Mouse (Mus musculus): ENCODE measurements around the gene Gns.

The Gns gene

DNA sequence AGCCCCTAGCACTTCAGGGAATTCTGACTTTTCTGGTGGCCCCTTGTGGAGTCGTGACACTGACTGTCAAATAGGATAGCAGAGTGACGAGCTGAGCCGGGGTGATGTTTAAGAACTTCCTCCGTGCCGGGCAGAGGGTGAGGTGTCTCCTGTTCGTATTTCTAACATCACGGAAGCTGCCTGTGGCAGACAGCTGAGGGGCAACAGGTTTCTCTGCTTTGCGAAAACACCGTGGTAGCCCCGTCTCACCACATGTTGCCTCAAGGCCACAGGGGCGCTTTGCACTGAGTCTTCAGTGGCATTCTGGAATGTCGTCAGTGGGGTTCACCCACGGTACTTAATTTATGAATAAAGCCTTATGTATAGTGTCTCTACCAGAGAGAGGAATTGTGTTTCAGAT is 2.4 kb downstream of the Gns start:
- no peak for DNase-seq

DNA sequence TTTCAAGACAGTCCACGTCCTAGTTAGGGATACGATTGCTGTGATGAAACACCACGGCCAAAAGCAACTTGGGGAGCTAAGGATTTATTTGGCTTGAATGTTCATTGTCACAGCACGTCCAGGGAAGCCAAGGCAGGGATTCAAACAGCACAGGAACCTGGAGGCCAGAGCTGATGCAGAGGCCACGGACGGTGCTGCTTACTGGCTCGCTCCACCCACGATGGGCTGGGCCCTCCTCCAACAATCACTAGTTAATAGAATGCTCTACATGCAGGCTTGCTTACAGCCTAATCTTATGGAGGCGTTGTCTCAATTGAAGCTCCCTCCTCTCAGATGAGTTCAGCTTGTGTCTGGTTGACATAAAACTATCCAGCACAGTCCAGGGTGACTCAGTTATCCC is 2.9 kb downstream of the Gns start:
- no peak for DNase-seq

- DNase-seq = no peak
These were observed 4.0 kb downstream of the Gns start for GRCm38 (mm10) chr10:121368783-121369465.

DNA sequence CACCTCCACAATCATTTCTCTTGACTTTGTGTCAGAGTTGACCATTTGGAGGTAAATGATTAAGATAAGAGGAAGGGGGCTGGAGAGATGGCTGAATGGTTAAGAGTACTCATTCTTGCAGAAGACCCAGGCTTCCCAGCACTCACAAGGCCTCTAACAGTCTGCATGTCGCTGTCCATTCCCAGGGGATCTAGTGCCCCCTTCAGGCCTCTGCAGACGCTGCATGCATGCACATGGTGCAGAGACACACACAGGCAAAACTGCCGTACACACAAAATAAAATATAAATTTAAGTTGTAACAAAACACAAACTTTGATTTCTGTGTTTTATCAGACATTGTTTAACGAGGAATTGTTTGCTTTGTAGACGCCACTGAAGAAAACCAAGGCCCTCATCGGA is 5.9 kb downstream of the Gns start:
- DNase-seq = no peak

DNA sequence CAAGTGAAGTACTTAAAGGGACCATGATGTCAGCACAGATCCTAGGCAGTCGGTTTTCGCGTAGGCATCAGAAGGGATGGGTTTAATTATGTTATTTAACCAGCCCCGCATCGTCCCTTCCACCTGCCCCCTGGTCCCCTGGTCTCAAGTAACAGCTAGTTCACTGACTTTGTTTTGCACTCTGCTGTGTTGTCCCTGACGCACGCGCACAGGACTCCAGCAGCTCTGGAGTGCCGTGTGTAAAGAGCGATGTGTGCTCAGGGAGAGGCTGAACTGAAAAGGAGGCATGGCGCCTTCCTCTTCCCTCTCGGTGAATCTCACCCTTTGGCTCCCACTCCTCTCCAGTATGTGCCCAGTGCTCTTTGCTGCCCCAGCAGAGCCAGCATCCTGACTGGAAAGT is 9.1 kb downstream of the Gns start:
- DNase-seq = no peak

- no peak for DNase-seq
These were observed 10.1 kb downstream of the Gns start for GRCm38 (mm10) chr10:121374693-121375620.

- no peak for DNase-seq
These were observed 11.0 kb downstream of the Gns start for GRCm38 (mm10) chr10:121375649-121376493.

- no peak for DNase-seq
These were observed 11.8 kb downstream of the Gns start for GRCm38 (mm10) chr10:121376530-121377271.

DNA sequence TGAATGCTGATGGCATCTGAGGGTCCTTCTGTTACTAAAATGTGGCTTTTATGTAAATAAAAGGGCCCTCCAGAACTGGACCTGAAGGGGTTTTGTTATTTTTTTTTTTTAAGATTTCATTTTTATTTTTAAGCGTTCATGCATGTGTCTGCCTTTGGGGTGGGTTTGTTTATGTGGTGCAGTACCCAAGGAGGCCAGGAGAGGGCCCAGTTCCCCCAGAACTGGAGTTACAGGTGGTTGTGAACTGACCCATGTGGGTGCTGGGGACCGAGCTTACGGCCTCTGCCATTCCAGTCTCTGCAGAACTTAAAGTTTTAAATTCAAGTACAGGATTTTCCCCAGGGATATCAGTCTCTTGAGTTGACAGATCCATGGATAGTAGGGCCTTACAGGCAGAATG is 14.5 kb downstream of the Gns start:
- no peak for DNase-seq

GRCm38 (mm10) chr10:121381280-121381679 is 16.4 kb downstream of the Gns start:
- no peak for DNase-seq

- DNase-seq = no peak
These were observed 19.8 kb downstream of the Gns start for GRCm38 (mm10) chr10:121384710-121385109.

GRCm38 (mm10) chr10:121385695-121386094 is 20.8 kb downstream of the Gns start:
- no peak for DNase-seq

DNA sequence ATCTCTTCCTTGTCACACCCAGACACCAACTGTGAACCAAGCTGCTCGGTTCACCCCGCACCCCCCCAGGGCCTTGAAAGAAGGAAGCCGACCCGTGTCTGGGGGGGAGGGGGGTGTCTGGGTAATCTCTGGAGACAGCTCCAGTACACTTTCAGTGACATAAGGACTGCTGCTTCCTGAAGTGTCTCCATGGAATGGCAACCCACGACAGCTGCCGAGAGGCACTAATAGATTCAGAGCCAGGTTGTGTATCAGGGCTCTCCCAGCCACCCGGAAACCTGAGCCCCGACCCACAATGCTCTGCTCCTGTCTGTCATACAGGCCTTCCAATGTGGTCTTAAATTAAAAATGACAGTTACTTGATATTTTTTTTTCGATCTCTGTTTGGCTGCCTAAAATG is 21.5 kb downstream of the Gns start:
- no peak for DNase-seq

- no peak for DNase-seq
These were observed 25.7 kb downstream of the Gns start for GRCm38 (mm10) chr10:121390602-121391001.

DNA sequence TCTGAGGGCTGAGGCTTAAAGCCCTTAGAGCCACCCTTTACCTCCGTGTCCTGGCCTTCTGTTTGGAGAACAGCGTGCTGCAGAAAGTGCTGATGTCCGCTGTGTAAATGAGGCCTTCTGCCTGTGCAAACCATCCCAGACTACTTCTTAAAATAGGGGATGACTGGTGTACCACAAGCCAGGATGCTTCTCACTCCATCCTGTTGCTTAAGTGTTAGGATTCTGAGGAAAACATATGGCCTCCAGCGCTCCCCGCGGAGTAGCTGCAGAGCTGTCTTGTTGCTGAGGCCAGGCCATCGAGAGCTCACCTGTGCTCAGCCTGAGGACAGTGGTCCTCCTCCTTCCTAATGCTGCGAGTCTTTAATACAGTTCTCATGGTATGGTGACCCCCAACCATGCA is 27.0 kb downstream of the Gns start:
- peak; percentile 30 to 34 for DNase-seq

DNA sequence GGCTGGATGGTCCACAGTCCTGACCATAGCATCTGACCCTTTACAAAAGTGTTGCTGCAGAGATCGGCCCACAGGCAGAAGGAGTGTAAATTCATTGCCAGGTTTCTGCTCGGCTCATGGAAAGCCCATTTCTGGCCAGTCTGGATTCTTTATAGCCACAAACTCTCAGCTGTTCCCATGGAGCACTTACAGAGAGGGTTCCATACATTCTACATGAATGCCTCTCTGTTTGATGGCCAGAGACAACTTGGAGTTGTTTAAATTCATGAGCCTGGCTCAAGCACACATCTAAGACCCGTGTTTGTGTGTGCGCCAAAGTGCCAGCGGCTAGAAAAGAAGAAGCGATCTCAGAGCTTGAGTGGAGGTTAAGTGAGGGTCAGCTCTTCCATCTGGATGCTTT is 29.4 kb downstream of the Gns start:
- no peak for DNase-seq

- no peak for DNase-seq
These were observed 30.0 kb downstream of the Gns start for GRCm38 (mm10) chr10:121394789-121395325.

DNA sequence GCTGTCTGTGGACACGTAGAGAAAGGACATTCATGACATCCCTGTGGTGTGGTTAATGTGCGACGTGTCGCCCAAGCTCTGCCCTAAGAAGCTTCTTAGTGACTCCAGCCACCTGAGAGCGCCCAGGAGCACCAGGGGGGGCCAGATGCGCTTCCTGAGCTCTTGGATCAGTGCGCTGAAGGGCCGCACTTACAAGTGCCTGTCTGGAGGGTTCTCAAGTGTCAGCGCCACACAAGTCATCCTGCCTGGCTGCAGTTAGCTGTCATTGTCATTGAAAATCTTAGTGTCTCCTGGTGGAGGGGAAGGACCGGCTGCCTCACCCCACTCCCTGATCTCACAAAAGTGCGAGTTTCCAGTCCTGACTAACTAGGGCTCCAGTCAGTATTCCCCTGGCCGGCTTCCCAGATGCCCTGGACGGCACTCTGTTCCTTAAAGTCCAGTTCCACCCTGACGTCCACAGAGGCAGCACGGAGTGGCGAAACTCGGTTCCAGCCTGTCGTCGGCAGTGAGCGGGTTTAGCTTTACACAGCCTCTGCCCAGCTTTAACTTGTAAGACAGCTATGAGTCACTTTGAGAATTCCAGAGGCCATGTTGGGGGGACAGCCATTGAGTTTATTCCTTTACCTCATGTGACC is 30.8 kb downstream of the Gns start:
- DNase-seq = no peak

DNA sequence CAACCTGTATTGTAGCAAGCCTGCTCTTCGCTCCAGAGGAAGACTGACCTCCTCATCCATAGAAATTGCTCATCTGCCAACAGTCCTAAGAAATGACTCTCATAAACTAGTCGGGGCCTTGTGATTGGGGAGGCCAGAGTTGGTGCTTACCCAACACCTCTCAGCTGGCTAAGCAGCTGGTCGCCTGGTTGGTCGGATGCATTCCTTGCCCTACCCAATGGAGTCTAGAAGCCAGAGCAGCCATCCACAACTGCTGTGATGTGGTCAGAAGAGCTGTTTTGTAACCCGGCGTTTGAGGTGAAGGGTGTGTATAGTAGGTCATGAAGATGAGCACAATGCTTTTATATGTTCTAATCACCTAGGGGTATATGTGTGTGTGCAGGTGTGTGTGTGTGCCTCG is 33.7 kb downstream of the Gns start:
- DNase-seq = no peak

DNA sequence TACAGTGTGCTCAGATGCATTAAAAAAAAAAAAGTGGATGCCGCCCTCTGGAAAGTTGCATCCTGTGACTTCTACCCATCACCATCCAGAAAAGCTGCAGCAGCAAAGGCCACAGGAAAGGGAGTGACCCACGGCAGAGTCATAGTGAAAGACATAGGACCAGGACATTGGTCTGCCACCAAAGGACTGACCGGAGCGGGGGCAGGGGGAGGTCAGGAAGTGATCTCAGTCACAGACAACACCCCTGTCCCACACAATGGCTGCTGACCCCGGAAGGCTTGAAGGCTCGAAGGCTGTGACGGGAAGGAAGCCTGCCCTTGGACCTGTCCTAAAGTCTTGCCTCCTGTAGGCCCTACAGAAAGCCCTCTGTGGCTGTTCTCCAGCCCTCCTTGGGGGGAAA is 36.1 kb downstream of the Gns start:
- no peak for DNase-seq

DNA sequence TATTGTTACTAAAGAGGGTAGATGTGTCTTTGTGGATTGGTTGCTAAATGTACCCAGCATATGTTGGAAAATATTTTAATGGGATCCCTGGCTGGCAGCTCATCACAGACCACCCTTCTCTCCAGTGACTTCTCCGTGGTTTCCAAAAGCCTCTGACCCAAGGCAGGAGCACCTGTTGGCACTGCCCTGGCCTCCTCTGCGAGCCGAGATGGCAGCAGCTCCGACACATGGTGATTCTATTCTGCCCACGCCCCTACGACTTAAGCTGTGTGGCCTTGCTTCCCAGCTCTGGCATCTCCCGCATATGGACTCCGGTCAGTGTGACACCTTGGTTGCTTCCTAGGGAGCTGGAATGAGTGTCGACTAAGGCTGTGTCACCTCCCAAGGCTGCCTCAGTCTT is 38.2 kb downstream of the Gns start:
- DNase-seq = no peak

- no peak for DNase-seq
These were observed 39.1 kb downstream of the Gns start for GRCm38 (mm10) chr10:121403946-121404345.
